ENCODE assay signal across 16 mouse cellular contexts in genomic region chr7:137138101-137138500, GRCm38 (mm10).
"Had no signal": no experiment of that assay in that cellular context is flagged by ENCODE, and none has a peak within 500 bp of the region (broad histone marks: within the 10 kb centered on the region; RNA-seq: fewer than 3 reads in every experiment).

No protein-coding gene starts in this region.

- H3K4me1 ChIP-seq: lung, embryonic 15.5 days; megakaryocyte, embryonic 14.5 days; midbrain, embryonic 15.5 days; neural tube, embryonic 12.5 days had no signal

- H3K4me3 ChIP-seq: lung, embryonic 15.5 days; megakaryocyte, embryonic 14.5 days; midbrain, embryonic 13.5 days; midbrain, embryonic 15.5 days; neural tube, embryonic 12.5 days had no signal

- ATAC-seq: liver, postnatal 0 days; lung, postnatal 0 days; midbrain, embryonic 13.5 days; midbrain, embryonic 15.5 days had no signal

- H3K9ac ChIP-seq: liver, postnatal 0 days; lung, embryonic 15.5 days; midbrain, embryonic 13.5 days; midbrain, embryonic 15.5 days; neural tube, embryonic 12.5 days had no signal

- H3K9me3 ChIP-seq: lung, embryonic 15.5 days; midbrain, embryonic 13.5 days; midbrain, embryonic 15.5 days; neural tube, embryonic 12.5 days had no signal

- H3K36me3 ChIP-seq: lung, embryonic 15.5 days; midbrain, embryonic 13.5 days; midbrain, embryonic 15.5 days; neural tube, embryonic 12.5 days had no signal

- H3K27ac ChIP-seq: lung, embryonic 15.5 days; macrophage; midbrain, embryonic 13.5 days; midbrain, embryonic 15.5 days; neural tube, embryonic 12.5 days had no signal

- H3K27me3 ChIP-seq: lung, embryonic 15.5 days; megakaryocyte, embryonic 14.5 days; midbrain, embryonic 15.5 days; neural tube, embryonic 12.5 days had no signal

- H3K4me2 ChIP-seq: lung, embryonic 15.5 days; midbrain, embryonic 11.5 days; midbrain, embryonic 13.5 days; midbrain, embryonic 15.5 days; neural tube, embryonic 12.5 days had no signal

- DNase-seq: liver, postnatal 0 days; lung, adult 2 months; lung, postnatal 14 days; lung, postnatal 36 days; right cerebral cortex, postnatal 14 days; thymus, adult 18-20 months; thymus, postnatal 25 days; thymus, postnatal 4 days had no signal
